15 mouse cellular contexts compared by ENCODE assay signal in genomic region chr12:11562891-11563290, GRCm38 (mm10).
"Had no signal": no experiment of that assay in that cellular context is flagged by ENCODE, and none has a peak within 500 bp of the region (broad histone marks: within the 10 kb centered on the region; RNA-seq: fewer than 3 reads in every experiment).

No protein-coding gene starts in this region.

- H3K9ac ChIP-seq: neural tube, embryonic 15.5 days; stomach, embryonic 15.5 days had no signal

- H3K9me3 ChIP-seq: neural tube, embryonic 15.5 days; stomach, embryonic 15.5 days had no signal

- H3K27me3 ChIP-seq: neural tube, embryonic 15.5 days; stomach, embryonic 15.5 days had no signal

- H3K36me3 ChIP-seq: neural tube, embryonic 15.5 days; stomach, embryonic 15.5 days had no signal

- H3K4me2 ChIP-seq: neural tube, embryonic 15.5 days; stomach, embryonic 15.5 days had no signal

- H3K4me3 ChIP-seq: neural tube, embryonic 15.5 days; stomach, embryonic 15.5 days had no signal

- H3K27ac ChIP-seq: neural tube, embryonic 15.5 days; stomach, embryonic 15.5 days; stomach, postnatal 0 days had no signal

- DNase-seq: retina, postnatal 1 day; right cerebral cortex, adult 18-20 months; right cerebral cortex, postnatal 14 days; right cerebral cortex, postnatal 25 days; right cerebral cortex, postnatal 4 days; spleen, adult 18-20 months; thymus, adult 18-20 months; thymus, adult 2 months; thymus, postnatal 14 days; thymus, postnatal 25 days; thymus, postnatal 36 days; thymus, postnatal 4 days had no signal

- H3K4me1 ChIP-seq: neural tube, embryonic 15.5 days; stomach, embryonic 15.5 days had no signal
